In genomic region chr13:75627405-75627804, GRCm38 (mm10) we compare ENCODE assay signal across 26 mouse cellular contexts.
DNase-seq lines count a peak whose midpoint lies in the region; ATAC-seq and TF ChIP-seq lines count a peak whose summit lies in the region.
"Had no signal": no experiment of that assay in that cellular context is flagged by ENCODE, and none has a peak within 500 bp of the region (broad histone marks: within the 10 kb centered on the region; RNA-seq: fewer than 3 reads in every experiment).

No protein-coding gene starts in this region.

- no peak for DNase-seq in heart, postnatal 0 days (ENCODE audit: low spot score)
- no peak for DNase-seq in heart, adult 11 months
- peak; percentile 2 for DNase-seq in 3T3-L1 (ENCODE audit: low read depth, low spot score)
- DNase-seq: adrenal gland, adult 8-10 months; adrenal gland, postnatal 25 days; cerebellum, adult 11 months; cerebellum, adult 18-20 months; cerebellum, adult 8-10 months; cerebellum, adult 9-11 months; cerebellum, postnatal 14 days; cerebellum, postnatal 36 days; embryo, embryonic 11 days had no signal

- no peaks in the 10 kb centered on the region for H3K4me1 ChIP-seq in heart, postnatal 0 days (ENCODE audit: control insufficient read depth, insufficient read depth)
- no peaks in the 10 kb centered on the region for H3K4me1 ChIP-seq in kidney, embryonic 16.5 days (ENCODE audit: insufficient read depth, low read length)
- H3K4me1 ChIP-seq: embryonic facial prominence, embryonic 13.5 days; embryonic facial prominence, embryonic 15.5 days; forebrain, embryonic 10.5 days; forebrain, embryonic 12.5 days had no signal

- H3K27me3 ChIP-seq in heart, postnatal 0 days (ENCODE audit: control insufficient read depth, insufficient read depth, low read length): no peaks in the 10 kb centered on the region
- H3K27me3 ChIP-seq in myocyte (ENCODE audit: control insufficient read depth, insufficient read depth, insufficient read length): no peaks in the 10 kb centered on the region
- H3K27me3 ChIP-seq in kidney, embryonic 16.5 days (ENCODE audit: insufficient read depth, low read length): no peaks in the 10 kb centered on the region
- H3K27me3 ChIP-seq: CH12.LX; embryonic facial prominence, embryonic 13.5 days; embryonic facial prominence, embryonic 15.5 days; forebrain, embryonic 12.5 days had no signal

- WGBS in heart, postnatal 0 days: 47% methylated on average over 1 of the region's 1 CpGs
- 76% methylated on average over 1 of the region's 1 CpGs for WGBS in kidney, embryonic 16.5 days

- no peak overlapping the region for H3K9ac ChIP-seq in heart, postnatal 0 days (replicated peaks; ENCODE audit: low read depth, low read length)
- H3K9ac ChIP-seq in kidney, embryonic 16.5 days (replicated peaks; ENCODE audit: low read length): no peak overlapping the region
- H3K9ac ChIP-seq: embryonic facial prominence, embryonic 13.5 days; embryonic facial prominence, embryonic 15.5 days; forebrain, embryonic 12.5 days had no signal

- H3K27ac ChIP-seq in heart, postnatal 0 days (ENCODE audit: low read depth): no peak overlapping the region
- H3K27ac ChIP-seq in kidney, embryonic 16.5 days (ENCODE audit: low read length): no peak overlapping the region
- H3K27ac ChIP-seq: embryonic facial prominence, embryonic 13.5 days; embryonic facial prominence, embryonic 15.5 days; forebrain, embryonic 10.5 days; forebrain, embryonic 12.5 days had no signal

- peak; percentile 70 for ATAC-seq in heart, postnatal 0 days (ENCODE audit: insufficient read depth, low read depth)
- ATAC-seq in kidney, embryonic 16.5 days (ENCODE audit: low FRiP score, low TSS enrichment): no peak
- ATAC-seq: activated CD4-positive, CD25-positive, alpha-beta regulatory T cell, adult 4 months; CD4-positive, CD25-positive, alpha-beta regulatory T cell, adult 4 months; forebrain, embryonic 14.5 days; forebrain, embryonic 16.5 days; Patski had no signal

- TF ChIP-seq EP300 in heart, postnatal 0 days (IDR thresholded peaks at IDR 0.05; ENCODE audit: low read depth): no peak

- H3K4me2 ChIP-seq in heart, postnatal 0 days (ENCODE audit: low read depth, low read length): no peak overlapping the region
- H3K4me2 ChIP-seq in myocyte (ENCODE audit: low read depth): no peak overlapping the region
- no peak overlapping the region for H3K4me2 ChIP-seq in kidney, embryonic 16.5 days (replicated peaks; ENCODE audit: low read depth, low read length)
- H3K4me2 ChIP-seq: embryonic facial prominence, embryonic 13.5 days; embryonic facial prominence, embryonic 15.5 days; forebrain, embryonic 12.5 days had no signal

- no peak overlapping the region for H3ac ChIP-seq in myocyte (ENCODE audit: control insufficient read depth, insufficient read length)

- no peak for TF ChIP-seq CTCF in heart, postnatal 0 days (IDR thresholded peaks at IDR 0.05; ENCODE audit: low read depth)

- no peak overlapping the region for H3K4me3 ChIP-seq in heart, postnatal 0 days (ENCODE audit: low read depth, low read length)
- H3K4me3 ChIP-seq in myocyte: no peak overlapping the region
- no peak overlapping the region for H3K4me3 ChIP-seq in kidney, embryonic 16.5 days (ENCODE audit: low read length)
- H3K4me3 ChIP-seq: embryonic facial prominence, embryonic 13.5 days; embryonic facial prominence, embryonic 15.5 days; erythroblast, embryonic 14.5 days; forebrain, embryonic 10.5 days; forebrain, embryonic 12.5 days had no signal

- H3K36me3 ChIP-seq in heart, postnatal 0 days (replicated peaks; ENCODE audit: control insufficient read depth, insufficient read depth, low read length): no peaks in the 10 kb centered on the region
- H3K36me3 ChIP-seq in myocyte (ENCODE audit: control insufficient read depth, insufficient read depth): no peaks in the 10 kb centered on the region
- H3K36me3 ChIP-seq in kidney, embryonic 16.5 days (ENCODE audit: insufficient read depth, low read length): no peaks in the 10 kb centered on the region
- H3K36me3 ChIP-seq: embryonic facial prominence, embryonic 13.5 days; embryonic facial prominence, embryonic 15.5 days; forebrain, embryonic 10.5 days; forebrain, embryonic 12.5 days; G1E had no signal

- no peaks in the 10 kb centered on the region for H3K79me2 ChIP-seq in myocyte (ENCODE audit: control insufficient read depth, insufficient read depth)

- no peaks in the 10 kb centered on the region for H3K9me3 ChIP-seq in heart, postnatal 0 days (replicated peaks; ENCODE audit: control insufficient read depth, low read length)
- no peaks in the 10 kb centered on the region for H3K9me3 ChIP-seq in kidney, embryonic 16.5 days (ENCODE audit: low read length)
- H3K9me3 ChIP-seq: embryonic facial prominence, embryonic 13.5 days; embryonic facial prominence, embryonic 15.5 days; forebrain, embryonic 10.5 days; forebrain, embryonic 12.5 days; G1E had no signal

- no peak for TF ChIP-seq POLR2A in myocyte (IDR thresholded peaks at IDR 0.05; ENCODE audit: insufficient read length, low read depth)

TF ChIP-seq in myocyte, 11 proteins besides CTCF, POLR2A, EP300 and RAD21:
- TF ChIP-seq TCF12 (IDR thresholded peaks at IDR 0.05; ENCODE audit: insufficient read depth, poor library complexity, severe bottlenecking) (no peak), USF1 (IDR thresholded peaks at IDR 0.05; ENCODE audit: low read depth) (peak; percentile 57), SRF (IDR thresholded peaks at IDR 0.05; ENCODE audit: control insufficient read depth, insufficient read length, low read depth) (no peak)
TF ChIP-seq in myocyte: peak in this region for 1.
